Mouse (Mus musculus): Measurements from ENCODE around the gene Cd44.

GRCm38 (mm10) chr2:102933142-102933541 is 31.7 kb upstream of the Cd44 start:
- no peak for TF ChIP-seq CTCF (IDR thresholded peaks at IDR 0.05; ENCODE audit: low read depth)
- no peak for TF ChIP-seq EP300 (IDR thresholded peaks at IDR 0.05; ENCODE audit: low read depth)

All from liver, postnatal 0 days (tissue).